Mouse (Mus musculus): ENCODE measurements at regions not wholly inside any gene's neighbourhood (a gene's known extent, or its start where the extent isn't known, plus 50 kb on each side); places are given as distances from the start of the nearest gene placed in this dataset.

GRCm38 (mm10) chr12:73830122-73830521 is 71.1 kb upstream of the Hif1a start:
- ATAC-seq (ENCODE audit: insufficient number of reproducible peaks, low FRiP score), result no peak
- WGBS, result 31% methylated on average over 7 of the region's 7 CpGs

GRCm38 (mm10) chr12:73830551-73831203 is 70.5 kb upstream of the Hif1a start:
- WGBS, result 89% methylated on average over 10 of the region's 10 CpGs
- H3K27me3 ChIP-seq (replicated peaks), result no peaks in the 10 kb centered on the region
- no peaks in the 10 kb centered on the region for H3K9me3 ChIP-seq (replicated peaks)
- no peak overlapping the region for H3K4me2 ChIP-seq
- no peak for ATAC-seq (ENCODE audit: insufficient number of reproducible peaks, low FRiP score)
- H3K9ac ChIP-seq, result no peak overlapping the region
- H3K36me3 ChIP-seq, result no peaks in the 10 kb centered on the region
- H3K4me3 ChIP-seq, result no peak overlapping the region
- H3K27ac ChIP-seq (ENCODE audit: poor library complexity, severe bottlenecking), result no peak overlapping the region
- peaks cover 10% of the 10 kb centered on the region for H3K4me1 ChIP-seq (replicated peaks)

More at GRCm38 (mm10) chr12:73830122-73830521, 71.1 kb upstream of the Hif1a start:
- Histone ChIP-seq H3K36me3 (no peaks in the 10 kb centered on the region), H3K4me1 (replicated peaks) (peaks cover 10% of the 10 kb centered on the region), H3K4me2 (no peak overlapping the region), H3K27ac (ENCODE audit: poor library complexity, severe bottlenecking) (no peak overlapping the region), H3K9ac (no peak overlapping the region), H3K27me3 (replicated peaks) (no peaks in the 10 kb centered on the region), H3K9me3 (replicated peaks) (no peaks in the 10 kb centered on the region), H3K4me3 (no peak overlapping the region)

- Histone ChIP-seq H3K4me1 (replicated peaks) (peaks cover 10% of the 10 kb centered on the region), H3K27ac (ENCODE audit: poor library complexity, severe bottlenecking) (no peak overlapping the region), H3K4me2 (no peak overlapping the region), H3K36me3 (no peaks in the 10 kb centered on the region), H3K9ac (no peak overlapping the region), H3K9me3 (replicated peaks) (no peaks in the 10 kb centered on the region), H3K27me3 (replicated peaks) (no peaks in the 10 kb centered on the region), H3K4me3 (no peak overlapping the region)
- WGBS, result 72% methylated on average over 7 of the region's 7 CpGs
- no peak for ATAC-seq (ENCODE audit: insufficient number of reproducible peaks, low FRiP score)
These were observed 70.0 kb upstream of the Hif1a start for GRCm38 (mm10) chr12:73831204-73831595.

DNA sequence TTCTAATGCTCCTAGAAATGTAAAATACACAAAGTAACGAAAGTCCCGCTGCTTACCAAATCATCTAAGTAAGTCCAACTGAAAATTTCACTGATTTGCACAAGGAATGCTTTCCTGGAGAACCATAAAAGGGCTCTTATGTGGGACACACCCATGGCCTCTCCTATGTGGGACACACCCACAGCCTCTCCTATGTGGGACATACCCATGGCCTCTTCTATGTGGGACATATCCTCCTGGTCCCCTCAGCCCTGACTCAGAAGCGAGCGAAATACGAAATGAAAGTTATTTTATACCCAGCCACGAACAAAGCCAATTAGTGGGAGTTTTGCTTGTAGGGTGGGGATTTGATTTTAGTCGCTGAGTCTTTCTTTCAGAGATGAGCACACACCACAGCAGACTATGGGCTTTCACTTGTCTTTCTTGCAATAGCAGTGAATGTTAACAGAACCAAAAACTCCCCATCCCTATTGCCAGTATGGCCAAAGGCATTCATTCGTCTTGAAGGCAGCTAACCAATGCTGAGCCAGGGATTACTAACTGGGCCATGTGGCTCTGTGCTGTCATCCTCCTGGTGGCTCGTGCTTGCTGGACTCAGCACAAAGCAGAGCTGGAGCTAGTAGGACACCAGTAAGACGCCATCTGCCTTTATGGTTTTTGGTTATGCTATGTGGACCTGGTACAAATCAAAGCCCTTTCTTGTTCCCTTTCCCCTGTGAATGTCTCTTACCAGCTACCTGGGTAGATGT is 69.4 kb upstream of the Hif1a start:
- Histone ChIP-seq H3K4me1 (replicated peaks) (peaks cover 10% of the 10 kb centered on the region), H3K9me3 (replicated peaks) (no peaks in the 10 kb centered on the region), H3K27ac (ENCODE audit: poor library complexity, severe bottlenecking) (no peak overlapping the region), H3K27me3 (replicated peaks) (no peaks in the 10 kb centered on the region), H3K9ac (no peak overlapping the region), H3K4me2 (no peak overlapping the region), H3K4me3 (no peak overlapping the region), H3K36me3 (no peaks in the 10 kb centered on the region)
- WGBS, result 83% methylated on average over 10 of the region's 10 CpGs
- no peak for ATAC-seq (ENCODE audit: insufficient number of reproducible peaks, low FRiP score)

- Histone ChIP-seq H3K27ac (ENCODE audit: poor library complexity, severe bottlenecking) (no peak overlapping the region), H3K9me3 (replicated peaks) (no peaks in the 10 kb centered on the region), H3K9ac (no peak overlapping the region), H3K27me3 (replicated peaks) (no peaks in the 10 kb centered on the region), H3K36me3 (no peaks in the 10 kb centered on the region), H3K4me3 (no peak overlapping the region), H3K4me2 (no peak overlapping the region), H3K4me1 (replicated peaks) (peaks cover 10% of the 10 kb centered on the region)
- 69% methylated on average over 3 of the region's 3 CpGs for WGBS
- ATAC-seq (ENCODE audit: insufficient number of reproducible peaks, low FRiP score), result no peak
These were observed 68.4 kb upstream of the Hif1a start for GRCm38 (mm10) chr12:73832789-73833188.

DNA sequence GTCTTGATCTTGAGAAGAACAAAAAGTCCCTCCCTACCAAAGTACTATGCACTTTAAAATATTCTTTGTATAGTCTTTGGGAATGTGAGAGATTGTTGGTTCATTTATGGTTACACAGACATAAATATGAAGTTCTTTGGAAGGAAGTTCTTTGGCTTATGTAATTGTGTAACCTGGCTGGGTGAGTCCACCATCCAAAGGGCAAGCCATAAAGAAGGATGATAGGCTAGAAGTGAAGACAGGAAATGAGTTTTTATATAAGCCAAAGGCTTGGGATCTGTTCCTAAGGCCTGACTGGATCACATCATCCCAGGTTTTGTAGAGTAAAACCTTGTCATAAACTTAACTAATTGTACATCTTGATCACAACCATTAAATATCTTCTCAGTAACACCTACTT is 65.0 kb upstream of the Hif1a start:
- Histone ChIP-seq H3K4me3 (no peak overlapping the region), H3K27ac (ENCODE audit: poor library complexity, severe bottlenecking) (no peak overlapping the region), H3K4me2 (no peak overlapping the region), H3K9ac (no peak overlapping the region), H3K4me1 (replicated peaks) (no peaks in the 10 kb centered on the region; the same call in 1 of the 2 replicates), H3K36me3 (no peaks in the 10 kb centered on the region), H3K27me3 (replicated peaks) (no peaks in the 10 kb centered on the region), H3K9me3 (replicated peaks) (no peaks in the 10 kb centered on the region)
- ATAC-seq (ENCODE audit: insufficient number of reproducible peaks, low FRiP score), result no peak

DNA sequence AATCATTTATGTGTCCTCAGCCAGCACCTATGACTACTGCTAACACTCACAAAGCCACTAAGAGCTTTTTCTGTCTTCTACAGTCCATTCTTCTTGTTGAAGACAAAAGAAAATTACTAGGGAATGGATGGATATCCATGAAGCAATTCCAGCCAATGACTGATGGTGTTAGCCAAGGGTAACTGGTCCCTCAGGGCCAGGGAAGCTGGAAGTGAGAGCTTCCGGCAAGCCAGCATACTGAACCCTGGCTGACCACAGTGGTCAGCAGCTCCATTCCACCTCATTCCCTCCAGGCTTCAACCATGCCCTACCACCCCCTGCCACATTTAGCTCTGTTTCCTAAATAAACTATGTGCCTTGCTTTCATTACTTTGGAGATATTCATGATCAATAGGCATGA is 64.1 kb upstream of the Hif1a start:
- Histone ChIP-seq H3K36me3 (no peaks in the 10 kb centered on the region), H3K9me3 (replicated peaks) (no peaks in the 10 kb centered on the region), H3K4me2 (no peak overlapping the region), H3K4me1 (replicated peaks) (peaks cover under 1% of the 10 kb centered on the region; the same call in 1 of the 2 replicates), H3K27me3 (replicated peaks) (no peaks in the 10 kb centered on the region), H3K4me3 (no peak overlapping the region), H3K9ac (no peak overlapping the region), H3K27ac (ENCODE audit: poor library complexity, severe bottlenecking) (no peak overlapping the region)
- 81% methylated on average over 1 of the region's 1 CpGs for WGBS
- no peak for ATAC-seq (ENCODE audit: insufficient number of reproducible peaks, low FRiP score)

DNA sequence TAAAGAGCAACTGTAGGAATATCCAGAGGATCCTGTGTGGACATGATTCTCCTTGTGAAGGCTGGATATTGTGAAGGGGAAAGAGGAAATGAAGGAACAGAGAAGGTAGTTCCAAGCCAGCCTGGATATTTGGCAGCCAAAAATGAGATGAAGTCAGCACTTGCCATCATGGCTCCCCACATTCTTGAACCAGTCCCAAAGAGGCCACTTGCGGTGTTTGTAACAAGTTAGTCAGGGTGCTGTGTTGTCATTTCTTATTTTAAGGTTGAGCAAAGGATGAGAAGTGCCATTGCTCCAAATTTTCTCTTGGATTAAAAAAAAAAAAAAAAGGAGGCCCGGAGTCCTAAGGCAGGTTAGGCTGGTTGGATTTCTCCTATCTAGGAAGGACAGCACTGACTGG is 63.3 kb upstream of the Hif1a start:
- Histone ChIP-seq H3K27me3 (replicated peaks) (no peaks in the 10 kb centered on the region), H3K9me3 (replicated peaks) (no peaks in the 10 kb centered on the region), H3K4me1 (replicated peaks) (peaks cover 7% of the 10 kb centered on the region; the same call in 1 of the 2 replicates), H3K27ac (ENCODE audit: poor library complexity, severe bottlenecking) (no peak overlapping the region), H3K4me3 (no peak overlapping the region), H3K4me2 (no peak overlapping the region), H3K9ac (no peak overlapping the region), H3K36me3 (no peaks in the 10 kb centered on the region)
- no peak for ATAC-seq (ENCODE audit: insufficient number of reproducible peaks, low FRiP score)
- WGBS, result 87% methylated on average over 2 of the region's 2 CpGs

DNA sequence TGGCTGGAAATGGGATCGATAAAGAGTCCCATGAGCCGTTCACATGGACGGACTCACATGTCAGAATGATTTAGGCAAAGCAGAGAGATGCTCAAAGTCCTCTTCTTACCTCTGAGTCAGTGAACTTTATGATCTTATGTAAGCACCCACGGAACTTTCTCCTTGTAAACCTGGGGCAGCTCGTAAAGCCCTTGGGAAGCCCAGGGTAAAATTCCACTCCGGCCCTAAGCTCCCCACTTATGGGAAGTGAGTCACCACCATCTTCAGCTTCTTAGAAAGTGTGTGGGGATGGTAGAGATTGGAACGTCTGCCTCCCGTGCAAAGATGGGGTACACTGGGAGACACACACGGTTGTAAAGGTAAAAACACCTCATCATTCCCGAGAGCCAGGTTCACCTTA is 62.8 kb upstream of the Hif1a start:
- 82% methylated on average over 10 of the region's 10 CpGs for WGBS
- peaks cover 7% of the 10 kb centered on the region; the same call in 1 of the 2 replicates for H3K4me1 ChIP-seq (replicated peaks)

GRCm38 (mm10) chr12:73842000-73842675 is 59.0 kb upstream of the Hif1a start:
- Histone ChIP-seq H3K9me3 (replicated peaks) (no peaks in the 10 kb centered on the region), H3K27ac (ENCODE audit: poor library complexity, severe bottlenecking) (no peak overlapping the region), H3K4me1 (replicated peaks) (peaks cover 11% of the 10 kb centered on the region), H3K36me3 (no peaks in the 10 kb centered on the region), H3K27me3 (replicated peaks) (no peaks in the 10 kb centered on the region), H3K4me2 (peak overlapping the region; percentile 36), H3K4me3 (no peak overlapping the region), H3K9ac (no peak overlapping the region)
- 34% methylated on average over 9 of the region's 9 CpGs for WGBS
- ATAC-seq (ENCODE audit: insufficient number of reproducible peaks, low FRiP score), result no peak

More for the DNA sequence above, 62.8 kb upstream of the Hif1a start:
- Histone ChIP-seq H3K4me3 (no peak overlapping the region), H3K27ac (ENCODE audit: poor library complexity, severe bottlenecking) (no peak overlapping the region), H3K4me2 (no peak overlapping the region), H3K9ac (no peak overlapping the region), H3K27me3 (replicated peaks) (no peaks in the 10 kb centered on the region), H3K36me3 (no peaks in the 10 kb centered on the region), H3K9me3 (replicated peaks) (no peaks in the 10 kb centered on the region)
- no peak for ATAC-seq (ENCODE audit: insufficient number of reproducible peaks, low FRiP score)

- 88% methylated on average over 3 of the region's 3 CpGs for whole genome bisulfite sequencing
- Histone ChIP-seq H3K27me3 (replicated peaks) (no peaks in the 10 kb centered on the region), H3K4me2 (no peak overlapping the region), H3K9me3 (replicated peaks) (no peaks in the 10 kb centered on the region), H3K4me1 (replicated peaks) (peaks cover 24% of the 10 kb centered on the region), H3K27ac (ENCODE audit: poor library complexity, severe bottlenecking) (no peak overlapping the region), H3K9ac (no peak overlapping the region), H3K4me3 (no peak overlapping the region), H3K36me3 (no peaks in the 10 kb centered on the region)
- no peak for ATAC-seq (ENCODE audit: insufficient number of reproducible peaks, low FRiP score)
These were observed 56.4 kb upstream of the Hif1a start for GRCm38 (mm10) chr12:73844782-73845181.

All from heart, embryonic 12.5 days (tissue).